Mouse (Mus musculus) testis, adult 2 months (tissue): Measurements from ENCODE around the gene Ptchd4.

Experiments
- CTCF ChIP-seq: fragments of 200-500 bp; IDR thresholded peaks from 2 replicates; pipeline ENCODE4 v1.5.1; 2012; ENCODE audit warnings: low read depth, mild to moderate bottlenecking, inconsistent platforms, low read length, moderate library complexity; ENCODE audit not compliant: control insufficient read depth, insufficient read depth, insufficient replicate concordance
- POLR2A ChIP-seq: fragments of 200-500 bp; IDR thresholded peaks from 2 replicates; pipeline ENCODE4 v1.6.1; 2012; ENCODE audit warnings: low read depth, mild to moderate bottlenecking, inconsistent platforms, low read length, moderate library complexity; ENCODE audit not compliant: control insufficient read depth

- TF ChIP-seq CTCF, result no peak
- TF ChIP-seq POLR2A, result no peak
These were observed 5.6 kb upstream of the Ptchd4 start for GRCm38 (mm10) chr17:42310136-42310535.
